Mouse (Mus musculus) gastrocnemius, adult 2 months (tissue): ENCODE measurements at regions not wholly inside any gene's neighbourhood (a gene's known extent, or its start where the extent isn't known, plus 50 kb on each side); places are given as distances from the start of the nearest gene placed in this dataset.

Experiments used
- DNase-seq: peaks from one replicate; pipeline ENCODE4 v3.0.0; 2022
- H3K27ac ChIP-seq: fragments of 200-600 bp; 2 replicates; pipeline ENCODE4 v1.8.1; 2022; ENCODE audit warnings: mild to moderate bottlenecking
- H3K4me3 ChIP-seq: fragments of 200-600 bp; 2 replicates; pipeline ENCODE4 v1.8.1; 2022; ENCODE audit warnings: mild to moderate bottlenecking, moderate library complexity
- CTCF ChIP-seq: fragments of 200-600 bp; IDR thresholded peaks from 2 replicates; pipeline ENCODE4 v1.8.1; 2022; ENCODE audit warnings: antibody characterized with exemption, mild to moderate bottlenecking, moderate library complexity
- intact Hi-C: fragments of 180-260 bp; cut with DNase I; formaldehyde crosslinking; loops from one replicate; pipeline ENCODE4 v1.15.1; 2025

DNA sequence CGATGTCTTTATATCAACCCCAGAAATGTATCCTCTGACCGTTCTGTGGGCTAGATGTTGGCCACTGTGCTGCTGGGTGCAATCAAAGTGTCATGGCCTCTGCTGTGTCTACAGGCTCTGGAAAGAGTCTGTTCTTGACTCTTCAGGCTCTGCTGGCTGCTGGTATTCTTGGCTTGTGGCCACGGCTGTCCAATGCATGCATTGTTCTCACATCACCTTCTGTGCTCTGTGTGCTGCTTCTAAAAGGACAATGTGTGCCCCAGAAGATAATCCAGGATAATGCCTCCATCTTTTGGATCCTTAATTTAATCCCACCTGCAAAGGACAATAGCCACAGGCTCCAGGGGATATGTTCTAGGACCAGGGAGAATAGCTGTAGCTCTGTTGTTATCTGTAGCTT lies 77.5 kb upstream of the Dapl1 start:
- peak overlapping the region; percentile 68 for H3K27ac ChIP-seq
- intact Hi-C loops: no loop called here
- no peak for TF ChIP-seq CTCF
- no peak overlapping the region for H3K4me3 ChIP-seq
- DNase-seq: peak; percentile 45

GRCm38 (mm10) chr2:59407512-59407988 lies 76.9 kb upstream of the Dapl1 start:
- no peak for TF ChIP-seq CTCF
- Histone ChIP-seq H3K4me3 (no peak overlapping the region), H3K27ac (peak overlapping the region; percentile 68)
- intact Hi-C loops: no loop called here
- peak; percentile 53 for DNase-seq

DNA sequence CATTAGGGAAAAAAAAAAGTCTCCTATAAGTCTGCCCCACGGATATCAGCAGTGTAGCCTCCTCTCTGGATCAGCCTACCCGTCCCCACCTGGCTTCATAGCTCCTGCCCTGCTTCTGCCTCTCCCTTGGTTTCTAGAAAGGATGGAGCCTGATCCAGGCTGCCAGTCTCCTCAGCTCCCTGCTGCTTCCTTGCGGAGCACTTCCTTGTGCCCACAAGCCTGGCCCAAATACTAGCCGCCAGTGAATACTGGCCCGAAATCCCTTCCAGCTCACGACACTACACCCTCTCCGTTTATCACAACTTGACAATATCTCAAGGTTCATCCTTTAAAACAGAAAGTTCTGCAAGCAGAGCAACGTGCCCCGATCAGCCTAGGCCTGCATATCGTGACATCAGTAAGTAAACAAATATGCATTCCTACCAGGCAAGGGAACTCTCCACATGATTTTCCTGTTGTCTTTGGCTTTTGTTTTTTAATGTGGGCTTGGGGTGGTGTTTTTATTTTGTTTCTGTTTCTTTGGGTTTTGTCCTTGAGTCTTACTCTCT lies 76.3 kb upstream of the Dapl1 start:
- H3K4me3 ChIP-seq: no peak overlapping the region
- TF ChIP-seq CTCF: no peak
- no peak for DNase-seq
- H3K27ac ChIP-seq: peak overlapping the region; percentile 68
- intact Hi-C loops: no loop called here

DNA sequence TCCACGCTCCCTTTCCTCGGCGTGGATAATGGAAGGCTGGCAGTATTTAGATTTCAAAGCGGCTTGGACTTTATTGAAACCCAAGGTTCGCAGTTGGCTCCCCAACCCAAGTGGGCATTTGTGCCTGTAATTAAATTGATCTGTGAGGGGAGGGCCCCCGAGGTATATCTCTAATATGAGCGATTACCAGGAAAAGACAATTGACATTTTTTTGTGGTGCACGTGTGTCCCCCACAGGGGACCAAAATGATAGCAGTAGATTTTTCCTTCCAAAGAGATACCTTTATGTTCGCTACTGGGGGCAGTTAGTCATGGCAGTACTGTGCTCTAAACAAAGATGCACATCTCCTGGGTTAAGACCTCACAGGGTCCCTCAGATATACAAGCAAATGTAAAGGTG lies 69.8 kb upstream of the Dapl1 start:
- intact Hi-C loops: no loop called here
- no peak overlapping the region for H3K27ac ChIP-seq
- H3K4me3 ChIP-seq: no peak overlapping the region
- no peak for DNase-seq
- TF ChIP-seq CTCF: no peak

GRCm38 (mm10) chr2:59416491-59417195 lies 67.8 kb upstream of the Dapl1 start:
- no peak overlapping the region for H3K4me3 ChIP-seq
- TF ChIP-seq CTCF: no peak
- no peak overlapping the region for H3K27ac ChIP-seq
- no peak for DNase-seq
- intact Hi-C loops: no loop called here

GRCm38 (mm10) chr2:59417384-59417955 lies 67.0 kb upstream of the Dapl1 start:
- TF ChIP-seq CTCF: no peak
- intact Hi-C loops: no loop called here
- DNase-seq: no peak
- H3K27ac ChIP-seq: no peak overlapping the region
- H3K4me3 ChIP-seq: no peak overlapping the region

DNA sequence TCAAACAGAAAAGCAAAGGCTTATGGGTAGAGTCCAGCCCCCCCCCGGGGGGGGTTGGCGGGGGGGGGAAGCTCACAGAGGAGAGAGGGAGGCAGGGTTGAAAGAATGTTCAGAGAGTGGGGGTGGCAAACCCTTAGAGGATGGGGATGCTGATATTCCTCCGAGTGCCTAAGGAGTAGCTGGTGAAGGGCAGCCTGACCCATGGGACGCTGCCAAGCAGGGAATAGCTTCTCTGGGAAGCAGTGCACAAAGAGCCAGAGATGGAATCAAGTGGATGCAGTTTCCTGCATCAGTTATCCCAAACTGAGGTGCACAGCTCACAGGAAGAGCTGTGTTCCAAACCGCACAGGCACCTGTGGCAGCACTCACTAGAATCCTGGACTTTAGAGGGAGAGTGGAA lies 64.0 kb upstream of the Dapl1 start:
- TF ChIP-seq CTCF: no peak
- no peak for DNase-seq
- intact Hi-C loops: no loop called here
- H3K27ac ChIP-seq: no peak overlapping the region
- no peak overlapping the region for H3K4me3 ChIP-seq

GRCm38 (mm10) chr2:59422291-59423242 lies 61.9 kb upstream of the Dapl1 start:
- H3K27ac ChIP-seq: peak overlapping the region; percentile 43
- no peak for TF ChIP-seq CTCF
- intact Hi-C loops: no loop called here

GRCm38 (mm10) chr2:59424205-59424604 lies 60.2 kb upstream of the Dapl1 start:
- TF ChIP-seq CTCF: no peak
- no peak overlapping the region for H3K4me3 ChIP-seq
- H3K27ac ChIP-seq: peak overlapping the region; percentile 77
- no peak for DNase-seq
- intact Hi-C loops: no loop called here

More at GRCm38 (mm10) chr2:59422291-59423242, 61.9 kb upstream of the Dapl1 start:
- H3K4me3 ChIP-seq: no peak overlapping the region
- no peak for DNase-seq

- peak; percentile 55 for TF ChIP-seq CTCF
- Histone ChIP-seq H3K27ac (peak overlapping the region; percentile 77), H3K4me3 (no peak overlapping the region)
- intact Hi-C loops: no loop called here
- DNase-seq: no peak
These were observed 59.7 kb upstream of the Dapl1 start for GRCm38 (mm10) chr2:59424729-59425128.

DNA sequence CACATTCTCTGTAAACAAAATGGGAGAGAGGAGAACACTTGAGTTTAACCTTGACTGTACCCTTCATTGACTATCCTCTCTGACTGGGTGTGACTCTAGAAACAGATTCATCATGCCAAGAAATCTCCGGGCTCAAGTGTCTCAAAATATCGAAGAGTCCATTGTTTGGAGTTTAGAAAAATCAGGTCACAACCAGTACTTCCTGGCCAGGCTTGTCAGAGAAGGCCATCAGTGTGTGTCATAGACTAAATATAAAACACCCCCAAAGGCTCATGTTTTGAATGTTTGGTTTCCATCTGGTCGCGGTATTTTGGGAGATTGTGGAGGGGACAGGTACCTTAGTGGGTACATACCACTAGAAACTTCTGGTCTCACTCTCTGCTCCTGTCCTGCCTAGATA lies 58.6 kb upstream of the Dapl1 start:
- H3K27ac ChIP-seq: peak overlapping the region; percentile 83
- no peak for DNase-seq
- no peak overlapping the region for H3K4me3 ChIP-seq
- intact Hi-C loops: loop anchor here (2.0 kb wide), 1 partner anchor 23 kb away; no protein-coding TSS in a partner anchor
- TF ChIP-seq CTCF: no peak

DNA sequence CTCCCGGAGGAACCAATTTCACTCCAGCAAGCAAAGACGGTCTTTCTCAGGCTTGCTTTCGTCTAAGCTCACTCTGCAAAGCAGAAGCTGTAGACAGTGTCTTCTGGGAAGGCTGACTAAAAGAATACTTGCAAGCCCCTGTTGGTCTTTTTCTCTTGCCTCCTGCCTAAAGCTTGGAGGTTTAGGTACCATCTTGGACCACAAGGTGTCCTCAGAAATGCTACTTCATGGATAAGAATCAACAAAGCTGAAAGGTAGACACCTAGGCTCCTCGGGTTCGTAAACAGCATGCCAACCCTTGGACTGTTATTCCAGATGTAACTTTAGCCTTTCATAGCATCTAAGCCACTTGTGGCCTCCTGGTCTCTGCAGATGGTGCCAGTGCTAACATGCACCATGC lies 53.0 kb upstream of the Dapl1 start:
- 0 out of 2 replicates have a peak, but pooled peaks have one; percentile 7 for TF ChIP-seq CTCF
- Histone ChIP-seq H3K27ac (peak overlapping the region; percentile 82), H3K4me3 (no peak overlapping the region)
- intact Hi-C loops: loop anchor here (10.0 kb wide), 1 partner anchor 957 kb away; the partner anchor contains the start of gene Gm17409
- DNase-seq: no peak
